Mouse (Mus musculus) lung, postnatal 36 days (tissue): ENCODE results near the gene Arhgap4.

Experiments used
- DNase-seq: peaks from one replicate; pipeline ENCODE4 v3.0.0; 2022; ENCODE audit warnings: mixed read lengths

The Arhgap4 gene

GRCm38 (mm10) chrX:73914827-73915703 lies 6.6 kb downstream of the Arhgap4 start:
- DNase-seq: peak; percentile 97

GRCm38 (mm10) chrX:73911588-73911987 lies 10.1 kb downstream of the Arhgap4 start:
- DNase-seq: peak; percentile 37

- DNase-seq: peak; percentile 32
Measured at GRCm38 (mm10) chrX:73911156-73911555, 10.5 kb downstream of the Arhgap4 start.

GRCm38 (mm10) chrX:73910451-73910850 lies 11.2 kb downstream of the Arhgap4 start:
- no peak for DNase-seq

- no peak for DNase-seq
Measured at GRCm38 (mm10) chrX:73910049-73910448, 11.6 kb downstream of the Arhgap4 start.

GRCm38 (mm10) chrX:73897959-73898358 lies 23.7 kb downstream of the Arhgap4 start:
- no peak for DNase-seq

GRCm38 (mm10) chrX:73895719-73896118 lies 26.0 kb downstream of the Arhgap4 start, which contains the start of gene L1cam:
TSS of gene L1cam (minus strand) at chrX:73896105.
- peak; percentile 72 for DNase-seq

GRCm38 (mm10) chrX:73892833-73893232 lies 28.8 kb downstream of the Arhgap4 start:
- no peak for DNase-seq

GRCm38 (mm10) chrX:73891551-73892152 lies 30.0 kb downstream of the Arhgap4 start, which contains the start of gene Avpr2:
TSS of gene Avpr2 (plus strand) at chrX:73892102.
- DNase-seq: no peak

GRCm38 (mm10) chrX:73881463-73881862 lies 40.2 kb downstream of the Arhgap4 start:
- no peak for DNase-seq

- no peak for DNase-seq
Measured at GRCm38 (mm10) chrX:73881036-73881427, 40.6 kb downstream of the Arhgap4 start.

- DNase-seq: peak; percentile 67
Measured at GRCm38 (mm10) chrX:73880194-73881035, 41.3 kb downstream of the Arhgap4 start.

- DNase-seq: no peak
Measured at GRCm38 (mm10) chrX:73877014-73877413, 44.7 kb downstream of the Arhgap4 start.

GRCm38 (mm10) chrX:73875881-73876280 lies 45.8 kb downstream of the Arhgap4 start:
- DNase-seq: no peak

GRCm38 (mm10) chrX:73871956-73872355 lies 49.7 kb downstream of the Arhgap4 start:
- DNase-seq: no peak

GRCm38 (mm10) chrX:73871474-73871873 lies 50.2 kb downstream of the Arhgap4 start:
- no peak for DNase-seq

- no peak for DNase-seq
Measured at GRCm38 (mm10) chrX:73869334-73869733, 52.3 kb downstream of the Arhgap4 start.

GRCm38 (mm10) chrX:73867852-73868251 lies 53.8 kb downstream of the Arhgap4 start:
- no peak for DNase-seq

- DNase-seq: no peak
Measured at GRCm38 (mm10) chrX:73867256-73867655, 54.4 kb downstream of the Arhgap4 start.

GRCm38 (mm10) chrX:73864692-73865091 lies 57.0 kb downstream of the Arhgap4 start:
- DNase-seq: no peak

- no peak for DNase-seq
Measured at GRCm38 (mm10) chrX:73855087-73855408, 66.6 kb downstream of the Arhgap4 start.

- DNase-seq: no peak
Measured at GRCm38 (mm10) chrX:73854326-73855086, 67.2 kb downstream of the Arhgap4 start.
